Mouse (Mus musculus) MEL (cell line): ENCODE results near the gene Dirc2.

Source experiments
- CTCF ChIP-seq, 3 experiments: IDR thresholded peaks in 2 of 3; conservative IDR thresholded peaks in 1 of 3; 2 replicates each; pipeline ENCODE4 v1.5.1; 2011 to 2012; ENCODE audit warnings: low read length in 3 of 3, low read depth in 2 of 3, mild to moderate bottlenecking in 2 of 3, improper control_type of control experiment in 1 of 3, inconsistent platforms in 1 of 3, mixed read lengths in 1 of 3, moderate library complexity in 1 of 3; ENCODE audit not compliant: control insufficient read depth in 1 of 3, insufficient read depth in 1 of 3, poor library complexity in 1 of 3, severe bottlenecking in 1 of 3
- E2F4 ChIP-seq: IDR thresholded peaks from 2 replicates; pipeline ENCODE4 v1.6.1; 2011; ENCODE audit warnings: low read depth, low read length, improper control_type of control experiment, borderline replicate concordance
- ETS1 ChIP-seq: IDR thresholded peaks from 2 replicates; pipeline ENCODE4 v1.6.1; 2012; ENCODE audit warnings: low read depth, mild to moderate bottlenecking, inconsistent platforms, low read length, improper control_type of control experiment, moderate library complexity
- MYC ChIP-seq: IDR thresholded peaks from 2 replicates; pipeline ENCODE4 v1.6.1; 2011; ENCODE audit warnings: low read depth, mild to moderate bottlenecking, low read length, improper control_type of control experiment, moderate library complexity

GRCm38 (mm10) chr16:35771141-35771540, 2.0 kb upstream of the Dirc2 start:
- no peak for TF ChIP-seq ETS1
- no peak for TF ChIP-seq MYC
- TF ChIP-seq E2F4: no peak
- no peak for TF ChIP-seq CTCF (IDR thresholded peaks at IDR 0.05 in 2 of 3, conservative IDR thresholded peaks at IDR 0.05 in 1 of 3; ENCODE audit: control insufficient read depth in 1 of 3, insufficient read depth in 1 of 3, low read depth in 2 of 3, low read length in 3 of 3, poor library complexity in 1 of 3, severe bottlenecking in 1 of 3)
